Mouse (Mus musculus) urinary bladder, adult 18-20 months (tissue): Measurements from ENCODE around the gene Gm17651.

Experiments
- DNase-seq, 2 experiments: peaks; one replicate each; pipeline ENCODE4 v3.0.0; 2022; ENCODE audit warnings: low spot score in 2 of 2, mixed read lengths in 2 of 2

Gene Gm17651

DNA sequence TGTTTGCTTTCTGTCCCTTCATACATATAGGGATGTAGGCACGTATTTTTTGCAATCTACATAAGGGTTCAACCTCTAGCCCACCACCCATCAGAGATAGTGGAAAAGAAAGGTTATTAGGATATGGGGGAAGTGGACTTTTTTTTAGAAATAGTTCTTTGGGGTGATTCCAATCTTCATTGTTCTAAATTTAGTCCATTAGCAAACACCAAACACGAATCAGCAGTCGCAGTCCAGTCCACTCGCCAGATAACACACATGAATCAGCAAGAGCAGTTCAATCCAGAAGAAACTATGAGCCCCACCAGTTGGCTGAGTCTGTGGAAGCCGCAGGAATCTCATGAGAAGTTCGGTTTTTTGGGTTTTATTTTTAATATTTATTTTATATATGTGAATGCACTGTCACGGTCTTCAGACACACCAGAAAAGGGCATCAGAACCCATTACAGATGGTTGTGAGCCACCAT, at the start of gene Gm17651:
Gene Gm17651, minus strand, starts transcription at position 51 of the 467 bp plus-strand sequence.
- DNase-seq = no peak

DNA sequence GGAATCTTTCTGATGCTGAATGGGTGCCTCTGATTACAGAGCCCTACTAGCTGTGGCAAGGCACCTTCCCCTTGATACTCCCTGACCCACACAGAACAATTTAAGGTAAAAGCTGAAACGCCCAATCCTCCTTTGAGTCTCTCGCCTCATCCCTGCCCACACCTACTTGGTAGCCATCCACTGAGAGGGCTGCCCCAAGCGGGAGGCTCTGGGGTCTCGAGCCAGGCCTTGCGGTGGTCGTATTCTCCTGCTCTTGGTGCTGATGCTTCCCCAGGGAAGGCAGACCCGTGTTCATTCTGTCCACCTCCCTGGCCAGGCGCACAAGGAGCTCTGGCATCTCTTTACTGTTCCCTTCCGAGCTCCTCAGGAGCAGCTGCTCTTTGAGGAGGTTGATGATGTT, 44.6 kb upstream of the Gm17651 start:
- DNase-seq = no peak

DNA sequence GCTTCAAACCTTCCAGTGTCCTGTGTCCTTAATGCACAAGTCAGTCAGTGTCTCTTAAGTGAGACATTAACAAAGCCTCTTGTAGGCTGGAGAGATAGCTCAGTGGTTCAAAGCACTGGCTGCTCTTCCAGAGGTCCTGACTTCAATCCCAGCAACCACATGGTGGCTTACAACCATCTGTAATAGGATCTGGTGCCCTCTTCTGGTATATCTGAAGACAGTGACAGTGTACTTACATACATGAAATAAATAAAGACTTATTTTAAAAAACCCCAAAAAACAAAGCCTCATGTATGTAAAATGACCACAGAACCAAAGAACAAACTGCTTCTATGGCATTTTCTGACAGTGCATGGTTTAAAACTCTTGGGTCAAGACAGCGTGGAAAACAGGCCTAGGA, 41.4 kb upstream of the Gm17651 start:
- DNase-seq = no peak

DNA sequence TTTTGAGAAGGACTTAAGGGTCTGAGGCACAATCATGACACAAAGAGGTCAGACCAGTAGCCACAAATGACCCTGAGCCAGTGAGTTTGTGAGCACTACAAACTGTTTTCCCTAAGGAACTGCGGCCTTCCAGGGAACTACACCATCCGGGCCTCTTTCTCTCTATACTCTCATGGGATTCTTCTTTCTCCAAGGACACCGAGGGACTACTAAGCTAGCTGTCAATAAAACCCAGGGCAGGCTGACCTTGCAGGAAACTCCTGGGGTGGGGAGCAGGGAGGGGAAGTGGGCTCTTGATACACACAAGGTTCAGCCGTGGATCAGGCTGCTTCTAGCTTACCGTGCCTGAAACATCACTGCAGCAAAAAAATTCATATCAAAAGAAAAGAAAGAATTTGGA, 36.4 kb upstream of the Gm17651 start:
- no peak for DNase-seq

DNA sequence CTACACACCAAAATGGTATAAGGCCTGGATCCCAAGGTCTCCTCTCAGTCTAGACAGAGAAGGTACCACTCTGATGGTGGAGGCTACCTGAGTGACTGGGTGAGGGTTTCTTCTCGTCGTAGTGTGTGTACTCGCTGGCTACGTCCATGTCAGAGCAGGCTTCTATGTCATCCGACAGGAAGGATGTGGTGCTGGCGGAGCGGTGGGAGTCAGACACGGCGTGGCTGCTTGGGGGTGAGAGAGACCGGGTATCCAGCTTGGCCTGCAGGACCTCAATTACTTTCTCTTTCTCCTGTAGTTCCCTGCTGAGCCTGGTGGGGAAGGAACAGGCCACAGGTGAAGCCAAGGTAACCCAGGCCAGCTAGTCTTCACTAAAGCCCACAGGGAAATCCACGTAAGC, 35.6 kb upstream of the Gm17651 start:
- DNase-seq = no peak

DNA sequence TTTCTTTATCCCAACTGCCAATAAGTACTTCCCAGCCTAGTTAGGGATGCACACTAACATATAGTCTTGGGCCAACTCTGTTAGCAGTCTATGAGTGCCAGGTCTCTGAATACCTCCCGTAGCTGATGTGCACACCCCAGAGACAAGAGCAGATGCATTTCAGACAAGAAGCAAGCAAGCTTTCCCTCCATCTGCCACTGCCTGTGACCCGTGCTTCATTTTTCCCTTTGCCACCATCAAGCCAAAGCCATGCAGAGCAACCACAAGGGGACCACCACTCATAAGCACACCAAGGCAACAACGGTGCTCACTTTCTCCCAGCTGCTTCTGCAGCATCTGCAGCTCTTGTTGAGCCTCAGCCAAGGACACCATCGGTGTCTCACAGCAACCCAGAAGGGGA, 32.1 kb upstream of the Gm17651 start:
- no peak for DNase-seq

DNA sequence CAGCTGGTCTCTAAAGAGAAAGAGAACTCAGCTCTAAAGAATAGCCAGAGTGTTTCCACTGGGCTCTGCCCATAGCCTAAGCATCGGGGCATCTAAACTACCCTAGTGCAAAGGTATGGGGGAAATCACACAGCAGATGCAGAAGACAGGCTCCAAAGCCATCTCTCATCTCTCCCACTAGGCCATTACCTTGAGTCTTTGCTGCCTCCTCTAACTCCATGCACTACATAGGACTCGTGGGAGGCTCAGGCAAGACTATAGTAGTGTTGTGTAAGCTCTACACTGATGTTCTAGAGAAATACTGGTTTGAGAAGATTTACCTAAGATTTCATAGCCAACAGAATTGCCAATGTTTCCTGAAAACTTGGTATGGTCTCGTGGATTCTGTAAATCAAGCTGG, 31.0 kb upstream of the Gm17651 start:
- no peak for DNase-seq

DNA sequence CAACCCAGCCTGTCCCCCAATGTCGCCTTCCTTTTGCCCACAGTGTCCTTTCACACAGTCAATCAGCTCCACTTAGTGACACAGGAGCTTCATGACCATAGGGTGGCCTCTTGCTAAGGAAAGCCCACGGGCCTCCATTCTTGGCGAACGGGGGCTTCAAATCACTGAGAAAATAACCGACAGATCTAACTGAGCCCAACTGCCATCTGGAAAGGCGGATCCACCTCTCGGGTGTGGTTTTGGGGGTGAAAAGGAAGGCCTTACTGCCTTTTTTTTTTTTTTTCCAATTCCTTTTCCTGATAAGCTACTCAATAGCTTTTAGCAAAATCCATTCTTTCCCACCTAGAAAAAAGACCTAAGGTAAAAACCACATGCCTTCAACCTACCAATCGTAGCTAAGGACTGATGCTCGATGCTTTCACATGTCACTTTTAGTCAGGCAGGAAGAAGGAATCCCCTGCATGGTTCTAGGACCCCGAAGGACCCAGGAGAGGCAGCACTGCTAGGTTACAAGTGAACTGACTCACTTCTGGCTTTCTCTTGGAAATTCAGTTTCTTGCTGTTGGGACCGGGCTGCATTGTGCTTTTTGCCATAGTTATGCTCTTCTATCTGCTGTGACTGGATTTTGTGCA, 28.1 kb upstream of the Gm17651 start:
- no peak for DNase-seq

DNA sequence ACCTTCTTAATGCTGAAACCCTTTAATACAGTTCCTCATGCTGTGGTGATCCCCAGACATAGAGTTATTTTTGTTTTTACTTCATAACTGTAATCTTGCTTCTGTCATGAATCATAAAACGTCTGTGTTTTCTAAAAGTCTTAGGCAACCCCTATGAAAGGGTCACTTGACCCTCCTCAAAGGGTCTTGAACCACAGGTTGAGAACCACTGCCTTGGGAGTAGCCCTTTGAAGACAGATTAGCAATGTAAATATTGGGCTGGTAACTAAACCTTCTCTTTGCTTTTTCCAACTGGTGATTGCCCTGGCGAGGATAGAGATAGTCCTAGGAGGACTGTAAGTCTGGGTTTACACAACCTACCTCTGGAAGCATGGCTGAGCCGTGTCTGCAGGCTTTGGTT, 26.7 kb upstream of the Gm17651 start:
- DNase-seq = no peak

DNA sequence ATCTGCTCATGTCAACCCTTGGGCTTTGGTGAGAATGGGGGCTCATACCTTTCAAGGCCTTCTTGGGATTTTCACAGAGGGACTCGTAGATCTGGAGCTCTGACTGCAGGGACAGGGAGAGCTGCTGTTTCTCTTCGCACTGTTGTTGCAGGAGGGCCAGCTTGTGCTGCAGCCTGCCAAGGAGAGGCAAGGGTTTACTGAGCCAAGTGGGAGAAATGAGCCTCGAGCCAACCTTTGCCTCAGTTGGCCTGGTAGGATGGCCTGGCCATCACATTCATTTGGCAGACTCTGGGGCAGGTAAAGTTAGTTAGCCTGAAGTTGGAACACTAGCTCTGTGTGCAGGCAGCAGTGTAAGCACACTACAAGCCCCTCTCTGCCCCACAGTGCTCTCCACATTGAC, 24.6 kb upstream of the Gm17651 start:
- no peak for DNase-seq

DNA sequence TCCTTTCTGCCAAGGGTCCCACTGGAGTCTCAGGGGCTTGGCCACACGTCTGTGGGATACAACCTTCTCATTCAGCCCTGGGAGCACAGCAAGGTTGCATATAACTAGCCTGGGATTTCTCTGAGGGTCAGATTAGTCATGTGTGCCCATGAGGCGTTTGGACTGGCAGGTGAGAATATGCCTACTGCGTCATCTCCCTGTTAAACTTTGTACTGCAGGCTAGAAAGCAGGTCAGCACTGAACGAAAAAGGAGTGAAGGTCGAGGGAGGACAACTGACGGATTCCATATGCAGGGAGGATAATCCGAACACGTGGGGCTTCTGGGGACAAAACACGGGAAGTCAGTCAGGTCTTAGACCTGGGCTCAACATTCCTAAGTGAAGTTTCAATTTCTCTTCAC, 22.8 kb upstream of the Gm17651 start:
- no peak for DNase-seq

DNA sequence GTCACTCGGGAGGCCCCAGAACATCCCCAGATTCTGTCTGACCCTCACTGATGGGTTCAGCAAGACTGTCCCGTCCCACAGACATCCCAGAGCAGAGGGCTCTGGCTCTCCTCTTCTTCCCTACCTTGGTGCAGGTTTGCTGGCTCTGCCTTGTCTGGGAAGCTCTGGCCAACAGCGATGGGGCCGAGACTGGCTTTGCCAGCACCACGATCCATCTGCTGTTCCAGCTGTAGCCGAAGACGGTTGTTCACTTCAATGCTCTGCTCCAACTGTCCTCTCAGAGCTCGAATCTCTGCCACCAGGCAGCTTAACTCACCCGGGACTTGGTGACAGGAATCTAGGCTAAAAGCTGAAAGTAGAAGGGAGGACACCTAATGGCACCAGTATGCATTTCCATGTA, 22.4 kb upstream of the Gm17651 start:
- DNase-seq = no peak

DNA sequence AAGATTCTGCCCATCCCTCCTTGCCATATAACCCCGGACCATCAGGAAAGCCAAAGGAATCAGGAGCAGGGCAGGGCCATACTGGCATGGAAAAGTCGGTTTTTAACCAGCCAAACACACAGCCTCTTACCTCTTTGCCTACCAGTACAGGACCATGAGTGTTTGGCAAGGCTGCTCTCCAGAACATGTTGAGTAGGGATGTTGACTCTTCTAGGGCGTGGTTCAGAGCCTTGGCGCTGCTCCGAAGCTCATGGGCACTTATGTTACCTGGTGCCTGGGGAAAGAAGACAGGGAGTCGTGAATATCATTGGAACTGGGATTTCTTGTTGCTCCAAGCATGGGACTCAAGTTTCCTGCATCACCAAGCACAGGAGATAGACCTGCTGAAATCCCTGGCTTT, 19.3 kb upstream of the Gm17651 start:
- DNase-seq = no peak

DNA sequence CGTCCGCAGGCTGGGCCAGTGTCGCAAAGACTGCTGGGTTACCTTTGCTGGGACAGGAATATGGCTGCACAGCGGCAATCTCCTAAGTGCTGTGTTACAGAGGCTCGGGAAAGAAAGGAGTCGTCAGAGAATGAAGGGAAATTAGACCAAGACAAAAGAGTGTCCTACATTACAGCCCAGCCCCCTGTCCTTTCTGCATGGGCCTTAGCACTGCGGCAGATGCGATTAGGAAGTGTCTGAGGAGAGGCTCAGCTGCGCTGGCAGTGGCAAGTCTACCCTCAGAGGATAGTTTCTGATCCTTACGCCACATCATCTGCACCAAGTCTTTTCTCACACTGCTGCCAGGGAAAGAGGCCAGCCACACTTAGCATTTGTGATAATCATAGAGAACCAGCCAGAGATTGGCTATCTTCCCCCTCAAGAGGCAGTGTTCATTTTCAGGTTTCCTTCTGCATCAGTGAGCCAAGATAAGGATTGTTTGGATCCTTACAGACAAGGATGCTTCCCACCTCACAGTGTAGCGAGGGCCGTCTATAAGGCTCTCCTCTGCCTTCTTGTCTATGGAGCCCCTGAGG, 17.0 kb upstream of the Gm17651 start:
- DNase-seq = no peak

DNA sequence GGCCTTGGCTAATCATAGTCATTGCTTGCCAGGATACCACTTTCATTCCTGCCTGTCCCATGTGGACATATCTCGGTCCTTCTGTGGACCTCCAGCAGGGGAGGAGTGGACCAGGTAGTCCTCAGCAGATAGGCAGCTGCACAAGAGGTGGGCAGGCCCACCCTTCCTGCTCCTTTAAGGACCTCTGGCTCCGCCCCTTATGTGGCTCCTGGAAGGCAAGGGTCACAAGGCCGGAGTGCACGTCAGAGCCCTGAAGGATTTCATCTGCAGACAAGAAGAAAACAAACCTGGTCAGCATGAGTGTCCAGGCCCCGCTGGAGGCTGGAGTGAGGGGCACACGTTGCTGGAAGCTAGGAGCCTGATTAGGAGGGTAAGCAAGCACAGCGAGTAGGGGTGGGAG, 16.1 kb upstream of the Gm17651 start:
- DNase-seq = no peak

DNA sequence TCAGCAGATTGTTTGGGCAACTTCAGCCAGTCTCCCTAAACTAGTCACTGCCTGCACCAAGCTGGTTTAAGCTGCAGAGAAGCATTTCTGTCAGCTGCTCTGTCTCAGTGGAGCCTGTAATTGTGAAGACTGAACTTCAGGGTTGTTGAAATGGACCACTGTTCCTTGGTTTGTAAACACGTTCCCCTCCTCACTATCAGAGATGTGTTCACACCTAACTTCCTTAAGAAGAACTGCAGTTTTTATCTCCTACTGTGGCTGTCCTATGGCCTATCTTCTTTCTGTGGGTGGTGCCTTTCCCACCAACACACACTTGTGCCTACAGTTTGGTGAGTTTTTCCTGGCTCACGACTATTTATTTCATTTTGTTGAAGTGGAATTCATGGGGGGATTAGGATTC, 14.8 kb upstream of the Gm17651 start:
- no peak for DNase-seq

DNA sequence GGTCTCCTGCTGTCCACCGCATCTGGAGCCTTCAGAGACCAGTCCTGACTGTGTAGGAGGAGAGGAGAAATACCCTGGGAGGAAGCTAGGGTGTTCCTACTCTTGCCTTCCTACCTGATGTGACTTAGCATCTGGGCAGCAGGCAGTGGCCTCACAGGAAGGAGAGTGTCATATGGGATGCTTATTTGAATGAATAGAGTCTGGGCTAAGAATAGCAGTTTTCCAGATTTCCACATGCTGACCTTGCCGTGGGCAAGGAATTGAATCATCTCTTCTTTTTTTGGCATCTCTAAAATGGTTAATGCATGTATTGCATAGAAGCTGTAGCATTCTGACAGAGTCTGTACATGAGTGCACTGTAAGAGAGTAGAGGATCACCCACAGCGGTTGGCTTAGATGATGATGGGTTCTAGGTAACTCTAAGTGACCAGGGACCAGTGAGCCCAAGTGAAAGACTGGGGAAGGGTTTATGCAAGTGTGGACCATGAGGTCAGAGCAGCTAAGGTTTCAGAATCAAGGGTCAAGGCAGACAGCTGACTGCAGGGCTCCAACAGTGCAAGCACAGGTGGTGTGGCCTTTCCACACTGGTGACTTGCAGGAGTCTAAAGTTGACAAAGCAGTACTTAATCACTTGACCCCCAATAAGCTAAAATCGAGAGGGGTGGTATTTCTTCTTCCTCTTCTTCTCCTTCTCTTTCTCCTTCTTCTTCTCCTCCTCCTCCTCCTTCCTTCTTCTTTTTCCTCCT, 12.1 kb upstream of the Gm17651 start:
- DNase-seq = no peak

DNA sequence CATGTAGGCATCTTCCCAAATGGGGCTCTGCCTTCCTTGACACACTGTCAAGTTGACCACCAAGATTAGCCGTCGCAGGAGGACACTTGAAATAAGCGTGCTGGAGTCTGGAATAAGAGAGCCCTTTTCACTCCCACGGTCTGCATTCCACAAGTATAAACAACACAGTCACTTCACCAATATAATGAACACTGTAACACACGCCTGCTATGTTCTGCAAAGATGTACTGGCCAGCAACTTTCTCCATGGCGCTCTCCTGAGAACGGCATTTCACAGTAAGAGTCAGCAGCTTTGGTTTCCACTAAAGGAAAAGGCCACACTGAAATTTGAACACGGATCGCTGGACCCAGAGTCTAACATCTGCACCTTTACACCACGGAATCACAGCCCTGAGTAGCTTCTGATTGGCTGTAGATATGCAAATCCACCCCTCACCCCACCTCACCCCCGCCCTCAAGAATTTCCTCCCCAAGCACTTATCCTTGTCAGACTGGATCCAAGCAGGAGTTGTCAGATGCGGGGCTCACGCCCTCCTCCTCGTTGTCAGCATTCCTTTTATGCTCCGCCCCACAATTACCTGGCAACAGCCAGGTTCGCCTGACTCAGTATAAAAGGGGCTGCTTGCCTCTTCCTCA, 9.2 kb upstream of the Gm17651 start:
- peak in 1 of 2 experiments; percentile 8 for DNase-seq

DNA sequence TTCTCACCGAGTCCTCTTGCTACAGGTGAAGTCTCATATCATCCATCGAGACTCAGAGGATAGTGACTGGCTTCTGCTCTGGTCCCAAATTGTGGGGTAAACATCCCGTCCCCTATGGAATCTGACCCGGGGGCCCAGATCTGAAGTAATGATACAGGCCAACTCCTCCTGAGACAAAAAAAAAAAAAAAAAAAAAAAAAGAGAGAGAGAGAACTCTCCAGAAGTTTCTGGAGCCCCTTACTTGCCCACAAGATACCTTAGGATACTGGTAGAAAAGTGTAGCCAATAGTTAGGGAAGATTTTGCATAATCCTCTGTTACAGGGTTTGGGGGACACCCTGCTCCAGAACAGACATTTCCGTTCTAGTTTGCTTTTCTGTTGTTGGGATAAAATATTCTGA, 8.1 kb upstream of the Gm17651 start:
- DNase-seq = no peak

DNA sequence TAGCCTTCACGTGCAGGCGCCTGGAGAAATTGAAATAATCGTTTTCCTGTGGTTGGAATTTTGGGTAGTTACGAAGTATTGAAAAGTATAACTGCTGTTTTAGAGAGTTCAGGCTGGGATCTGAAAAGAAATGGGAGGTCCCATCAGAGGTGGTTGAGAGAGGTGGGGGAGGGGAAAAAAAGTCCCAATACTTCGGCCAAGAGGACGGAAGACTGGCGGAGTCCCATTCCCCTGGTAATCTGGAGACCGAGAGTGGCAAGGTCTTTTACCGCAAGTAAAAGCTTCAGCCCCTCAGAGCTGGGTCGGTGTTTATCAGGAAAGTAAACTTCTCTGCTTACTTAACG, 7.6 kb upstream of the Gm17651 start:
- no peak for DNase-seq

DNA sequence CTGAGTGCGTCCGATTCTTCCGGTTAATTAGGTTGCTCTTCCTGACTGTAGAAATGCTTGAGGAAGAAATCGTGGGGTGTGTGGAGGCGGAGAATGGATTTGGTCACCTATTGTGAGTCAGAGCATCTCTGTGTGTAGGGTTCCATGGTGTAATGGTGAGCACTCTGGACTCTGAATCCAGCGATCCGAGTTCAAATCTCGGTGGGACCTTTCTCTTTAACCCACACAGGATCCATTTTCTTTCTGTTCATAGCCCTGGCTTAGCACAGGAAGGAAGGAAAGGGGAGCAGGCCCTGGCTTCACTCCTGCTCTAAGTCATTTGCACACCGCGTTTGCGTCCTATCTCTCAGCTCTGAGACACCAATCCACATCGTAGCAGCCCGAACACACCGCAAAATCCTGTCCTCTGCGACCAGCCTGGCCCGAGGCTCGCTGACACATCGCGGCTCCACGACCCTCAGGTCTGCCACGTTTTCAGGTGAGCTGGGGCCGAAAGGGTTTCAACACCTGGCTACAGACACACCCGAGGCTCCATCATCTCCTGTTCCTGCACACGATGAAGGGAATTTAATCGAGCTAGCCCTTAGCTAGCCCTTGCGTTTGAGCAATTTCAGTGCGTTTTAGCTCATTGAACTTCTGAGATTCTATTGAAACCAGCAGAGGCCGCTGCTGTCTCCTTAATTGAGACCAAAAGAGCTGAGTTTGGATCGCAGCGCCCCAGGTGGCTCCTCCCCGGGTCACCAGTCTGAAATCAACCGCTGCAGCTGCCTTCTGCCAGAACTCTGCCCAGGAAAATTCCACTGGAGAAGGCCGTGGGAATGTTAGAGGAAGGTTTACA, 7.0 kb upstream of the Gm17651 start:
- peak; percentile 48 to 57 for DNase-seq
